Mouse (Mus musculus) E14TG2a.4 (cell line): ENCODE results near the gene Dagla.

Source experiments
- CTCF ChIP-seq: conservative IDR thresholded peaks from 2 replicates; pipeline ENCODE4 v1.5.1; 2014; ENCODE audit warnings: low read length
- NANOG ChIP-seq: IDR thresholded peaks from 2 replicates; pipeline ENCODE4 v1.6.1; 2014; ENCODE audit warnings: borderline replicate concordance, low read length, mixed read lengths
- POU5F1 ChIP-seq: IDR thresholded peaks from 2 replicates; pipeline ENCODE4 v1.6.1; 2014; ENCODE audit warnings: low read length, borderline replicate concordance

- TF ChIP-seq CTCF (no peak), NANOG (no peak), POU5F1 (no peak)
Measured at GRCm38 (mm10) chr19:10239419-10239818, 65.3 kb downstream of the Dagla start.
